Mouse (Mus musculus): ENCODE results near the gene Olfr509.
"Not testable (repeated sequence)": the region's sequence is repeated elsewhere in the genome, so short reads cannot be mapped to it uniquely, and the experiment has no call there.

Olfr509 gene

GRCm38 (mm10) chr7:108651806-108652205 is at the start of gene Olfr509:
TSS of gene Olfr509 (minus strand) at chr7:108651906.
- no peak for DNase-seq (ENCODE audit: low spot score in 2 of 2)

DNA sequence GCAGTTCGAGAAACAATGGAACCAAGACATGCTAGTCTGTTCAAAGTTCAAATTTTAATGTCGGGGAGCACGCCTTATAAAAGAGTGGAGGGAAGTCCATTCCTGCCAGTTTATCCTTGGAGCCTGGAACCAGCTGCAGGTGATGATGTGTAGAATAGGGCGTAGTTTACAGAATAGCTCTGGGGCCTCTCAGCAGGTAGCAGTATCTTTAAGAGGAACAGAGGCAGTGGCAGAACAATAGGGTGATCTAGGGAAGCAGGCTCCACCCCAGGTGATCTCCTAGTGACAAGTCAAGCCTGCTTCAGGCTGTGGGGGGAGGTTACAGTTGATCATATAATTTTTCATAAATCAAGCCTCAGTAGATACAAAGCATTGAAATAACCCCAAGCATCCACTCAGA is 27.2 kb upstream of the Olfr509 start:
- DNase-seq (ENCODE audit: low spot score in 2 of 2): no peak

DNA sequence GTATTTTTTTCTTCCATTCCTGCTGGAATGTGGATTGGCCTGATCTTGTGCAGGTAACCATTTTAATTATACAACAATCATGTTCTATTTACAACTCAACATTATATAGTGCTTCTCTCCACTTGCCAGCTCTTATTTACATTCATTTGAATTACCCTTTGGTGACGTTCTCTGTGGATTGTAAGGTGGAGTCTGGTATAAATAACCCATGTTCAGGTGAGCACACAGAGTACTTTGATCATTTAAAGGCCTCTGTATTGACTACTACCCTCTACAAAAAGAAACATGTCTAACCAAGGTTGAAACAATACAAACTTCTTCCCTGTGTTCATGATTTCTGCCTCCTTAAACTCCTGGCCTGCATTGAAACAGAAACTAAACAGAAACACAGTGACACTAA is 19.4 kb upstream of the Olfr509 start:
- no peak for DNase-seq (ENCODE audit: low spot score in 2 of 2)

DNA sequence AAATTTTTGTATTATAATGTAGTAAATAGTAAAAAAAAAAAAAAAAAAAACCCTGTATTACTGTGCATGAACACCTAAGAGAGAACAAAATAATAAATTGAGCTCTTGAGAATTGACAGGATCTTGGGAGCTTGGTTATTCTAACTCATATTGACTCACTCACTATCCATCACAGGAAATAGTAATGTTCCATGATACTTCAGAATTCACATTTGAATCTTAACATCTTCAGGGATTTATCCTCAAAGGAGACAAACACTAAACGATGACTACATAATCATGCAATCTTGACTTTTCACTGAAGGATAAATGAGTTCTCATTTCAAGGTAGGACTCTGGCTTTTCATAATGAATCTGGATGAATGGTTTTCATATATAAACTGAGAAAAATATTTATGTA is 14.4 kb upstream of the Olfr509 start, which contains the start of gene Olfr510:
Gene Olfr510, plus strand, starts transcription at position 301 of the 400 bp plus-strand sequence.
- no peak for DNase-seq (ENCODE audit: low spot score in 2 of 2)

DNA sequence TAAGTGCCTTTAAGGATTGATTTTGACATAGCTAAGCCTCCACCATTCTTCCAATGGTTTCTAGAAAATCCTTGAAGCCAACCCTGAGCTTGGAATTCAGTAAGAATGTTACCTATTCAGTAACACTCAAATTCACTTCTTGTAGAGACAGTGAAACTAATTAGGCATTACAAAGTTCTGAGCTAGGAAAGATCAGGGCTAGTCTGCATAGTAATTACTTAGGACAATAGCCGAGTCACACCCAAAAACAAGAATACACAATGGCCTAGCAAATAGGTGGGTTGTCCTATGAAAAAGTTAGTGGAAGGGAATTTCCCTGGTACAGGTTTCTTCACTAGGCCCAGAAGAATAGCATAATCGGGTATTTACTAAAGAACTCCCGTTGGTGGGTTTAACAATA is 10.7 kb upstream of the Olfr509 start:
- DNase-seq (ENCODE audit: low spot score in 2 of 2): no peak

DNA sequence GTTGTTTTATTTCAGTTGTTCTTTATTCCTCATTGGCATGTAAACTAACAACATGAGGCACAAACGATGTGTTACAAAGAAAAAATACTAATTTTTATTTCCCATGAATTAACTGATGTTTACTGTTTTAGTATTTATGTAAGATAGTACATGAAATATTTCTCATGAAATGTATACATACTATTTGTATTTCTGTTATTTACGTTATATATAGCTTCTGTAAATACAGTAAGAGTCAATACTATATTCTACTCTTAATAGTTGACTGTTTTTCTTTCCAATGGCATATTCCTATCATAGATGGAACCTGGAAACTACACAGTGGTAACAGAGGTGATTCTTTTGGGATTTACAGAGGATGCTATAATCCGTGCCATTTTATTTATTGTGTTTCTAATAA is 22.0 kb downstream of the Olfr509 start, which contains the start of gene Olfr508:
Gene Olfr508, plus strand, starts transcription at position 301 of the 400 bp plus-strand sequence.
- DNase-seq (ENCODE audit: low spot score in 2 of 2): no peak

GRCm38 (mm10) chr7:108621514-108621913 is 30.2 kb downstream of the Olfr509 start, which contains the start of gene Olfr507:
TSS of gene Olfr507 (plus strand) at chr7:108621814.
- DNase-seq (ENCODE audit: low spot score in 2 of 2): no peak

GRCm38 (mm10) chr7:108616781-108617180 is 34.9 kb downstream of the Olfr509 start:
- not testable (repeated sequence) for DNase-seq (ENCODE audit: low spot score in 2 of 2)

DNA sequence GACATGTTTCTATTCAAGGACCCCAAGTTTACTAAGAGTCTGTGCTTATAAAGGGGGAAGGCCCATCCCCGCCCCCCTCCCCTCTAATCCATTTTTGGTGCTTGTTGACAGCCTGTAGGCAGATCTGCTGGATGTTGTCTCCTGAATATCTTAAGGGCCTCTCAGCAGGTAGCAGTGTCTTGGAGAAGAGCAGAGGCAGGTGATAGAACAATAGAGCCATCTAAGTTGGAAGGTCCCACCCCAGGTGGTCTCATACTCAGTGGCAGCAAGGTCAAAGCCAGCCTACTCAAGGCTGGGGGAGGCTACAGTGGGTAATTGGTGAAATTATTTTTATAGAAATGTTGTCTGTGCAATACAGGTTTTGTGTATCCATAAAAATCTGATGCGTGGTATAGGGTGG is 37.6 kb downstream of the Olfr509 start:
- DNase-seq (ENCODE audit: low spot score in 2 of 2): no peak

- DNase-seq (ENCODE audit: low spot score in 2 of 2): no peak
Measured at GRCm38 (mm10) chr7:108610487-108610886, 41.2 kb downstream of the Olfr509 start, which contains the start of gene Olfr506. TSS of gene Olfr506 (plus strand) at chr7:108610787.

DNA sequence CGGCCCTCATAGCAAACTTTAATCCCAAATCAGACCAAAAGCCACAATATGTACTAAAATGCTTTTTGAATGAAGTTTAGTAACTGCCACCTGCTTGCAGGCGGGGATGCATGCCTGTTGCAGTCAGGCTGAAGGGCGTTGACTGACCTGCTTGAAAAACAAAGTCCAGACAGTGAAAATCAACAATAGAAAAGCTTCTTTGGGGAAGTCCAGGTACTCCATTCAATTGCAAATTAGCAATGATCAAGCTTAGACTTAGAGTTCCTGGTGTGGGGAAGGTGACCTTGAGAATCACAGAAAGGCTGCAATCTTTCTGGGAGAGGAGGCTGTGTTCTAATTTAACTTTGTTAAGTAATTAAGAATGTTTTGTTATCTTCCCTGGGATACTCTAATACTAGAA is 49.8 kb downstream of the Olfr509 start:
- DNase-seq (ENCODE audit: low spot score in 2 of 2): not testable (repeated sequence)
